Mouse (Mus musculus) bone marrow, adult 2 months (tissue): Measurements from ENCODE around the gene Tmsb15a.

Source experiments
- CTCF ChIP-seq: fragments of 200-500 bp; IDR thresholded peaks from 2 replicates; pipeline ENCODE4 v1.5.1; 2011; ENCODE audit warnings: low read length, control low read depth; ENCODE audit not compliant: control insufficient read depth, insufficient read depth
- POLR2A ChIP-seq: fragments of 200-500 bp; IDR thresholded peaks from 2 replicates; pipeline ENCODE4 v1.6.1; 2011; ENCODE audit warnings: low read depth, mild to moderate bottlenecking, control low read depth, low read length, borderline replicate concordance; ENCODE audit not compliant: control insufficient read depth

GRCm38 (mm10) chrX:135768043-135768548 is 43.0 kb upstream of the Tmsb15a start:
- TF ChIP-seq CTCF, result no peak
- TF ChIP-seq POLR2A, result no peak
